Mouse (Mus musculus): Measurements from ENCODE around the gene Grcc10.

Gene Grcc10

DNA sequence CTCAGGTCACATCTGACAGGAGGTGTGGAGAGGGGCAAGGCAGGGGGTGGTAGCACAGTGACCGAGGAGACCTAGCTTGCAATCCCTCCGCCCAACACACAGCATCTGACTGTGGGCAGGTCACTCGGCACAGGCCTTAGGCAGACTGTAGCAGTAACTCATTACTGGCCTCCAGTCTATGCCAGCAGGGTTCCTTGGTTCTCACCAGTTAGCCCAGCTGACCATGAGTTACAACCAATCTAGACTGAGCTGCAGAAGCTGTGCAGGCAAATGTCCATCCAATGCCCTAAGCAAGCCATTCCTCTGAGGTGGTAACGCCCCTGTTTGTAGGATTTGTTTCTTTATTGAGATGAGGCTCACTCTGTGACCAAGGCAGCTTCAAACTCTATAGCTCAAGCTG lies 41.8 kb downstream of the Grcc10 start:
- DNase-seq (ENCODE audit: low spot score) = no peak

DNA sequence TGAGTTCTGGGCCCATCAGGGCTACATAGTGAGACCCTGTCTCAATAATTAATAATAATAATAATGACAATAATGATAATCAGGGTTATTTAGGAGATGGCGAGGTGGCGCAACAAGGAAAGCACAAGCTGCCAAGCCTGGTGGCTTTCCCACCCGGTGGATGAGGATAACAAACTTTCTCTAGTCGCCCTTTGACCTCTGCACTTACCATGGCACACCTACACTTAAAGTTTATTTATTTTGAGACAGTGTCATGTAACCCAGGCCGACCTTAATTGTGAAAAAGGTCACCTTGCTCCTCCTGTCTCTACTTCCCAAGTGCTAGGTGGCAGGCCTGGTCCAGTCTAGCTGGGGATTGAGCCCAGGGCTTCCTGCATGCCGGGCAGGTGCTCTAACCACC lies 42.4 kb downstream of the Grcc10 start:
- no peak for DNase-seq (ENCODE audit: low spot score)

DNA sequence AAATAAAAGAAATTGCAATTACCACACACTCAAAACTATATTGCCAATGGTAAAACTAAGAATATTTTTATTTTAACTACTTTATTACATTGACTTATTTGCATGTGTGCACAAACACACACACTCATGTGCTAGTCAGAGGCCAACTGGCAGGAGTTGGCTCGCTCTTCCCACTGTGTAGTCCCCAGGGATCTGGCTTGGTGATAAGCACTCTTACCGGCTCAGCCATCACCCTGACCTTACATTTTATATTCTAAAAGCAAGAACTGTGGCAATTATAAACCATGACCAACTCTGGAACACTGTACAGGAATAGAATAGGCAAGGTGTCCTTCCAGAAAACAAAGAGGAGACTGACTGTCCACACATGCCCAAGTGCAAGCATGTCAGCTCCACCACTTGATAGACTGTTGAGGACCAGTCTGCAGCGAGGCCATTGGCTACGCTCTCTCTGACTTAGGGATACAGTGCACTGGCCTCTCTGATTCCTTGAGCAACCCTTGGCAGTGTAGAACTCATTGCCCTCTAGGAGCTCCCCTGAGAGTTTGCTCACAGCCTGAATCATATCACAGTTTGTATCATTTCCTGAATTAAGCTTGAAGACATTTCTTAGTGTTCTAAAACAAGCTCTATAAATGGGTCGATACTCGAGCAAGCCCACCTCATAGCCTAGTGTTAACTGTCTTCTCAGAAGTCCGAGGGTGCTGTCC lies 44.6 kb downstream of the Grcc10 start:
- DNase-seq (ENCODE audit: low spot score) = no peak

- no peak for DNase-seq (ENCODE audit: low spot score)
Measured at GRCm38 (mm10) chr6:124694166-124694955, 46.8 kb downstream of the Grcc10 start.

DNA sequence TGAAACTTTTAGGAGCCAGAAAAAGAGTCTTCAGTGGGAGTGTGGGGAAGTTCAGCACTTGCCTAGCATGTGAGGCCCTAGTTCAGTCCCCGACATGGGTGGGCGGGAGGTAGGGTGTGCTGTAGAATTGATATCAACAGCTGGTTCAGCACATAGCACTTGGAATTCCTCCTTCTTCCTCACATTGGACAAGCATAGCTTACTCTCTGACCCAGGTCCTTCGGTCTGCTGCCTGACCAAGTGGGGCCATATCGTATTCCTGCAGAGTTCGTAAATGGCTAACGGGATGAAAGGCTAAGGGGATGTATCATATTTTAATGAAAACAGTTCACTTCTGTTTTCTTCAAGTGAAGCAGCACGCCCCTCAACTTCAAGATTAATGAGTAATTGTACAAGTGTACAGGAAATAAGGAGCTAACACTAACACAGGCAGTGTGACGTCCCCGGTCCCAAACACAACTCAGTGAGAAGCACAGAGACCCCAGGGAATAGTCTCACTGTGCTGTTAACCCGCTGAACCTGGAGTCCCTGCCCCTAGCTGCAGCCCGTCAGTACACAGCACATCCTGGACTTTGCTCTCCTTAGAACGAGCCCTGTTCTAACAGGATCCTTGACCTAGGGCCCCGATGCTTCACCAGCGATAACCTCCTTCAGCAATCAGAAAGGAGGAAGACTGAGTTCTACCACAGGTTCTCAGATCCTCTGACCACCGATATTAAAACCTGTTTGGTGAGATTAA lies 47.8 kb downstream of the Grcc10 start:
- no peak for DNase-seq (ENCODE audit: low spot score)

DNA sequence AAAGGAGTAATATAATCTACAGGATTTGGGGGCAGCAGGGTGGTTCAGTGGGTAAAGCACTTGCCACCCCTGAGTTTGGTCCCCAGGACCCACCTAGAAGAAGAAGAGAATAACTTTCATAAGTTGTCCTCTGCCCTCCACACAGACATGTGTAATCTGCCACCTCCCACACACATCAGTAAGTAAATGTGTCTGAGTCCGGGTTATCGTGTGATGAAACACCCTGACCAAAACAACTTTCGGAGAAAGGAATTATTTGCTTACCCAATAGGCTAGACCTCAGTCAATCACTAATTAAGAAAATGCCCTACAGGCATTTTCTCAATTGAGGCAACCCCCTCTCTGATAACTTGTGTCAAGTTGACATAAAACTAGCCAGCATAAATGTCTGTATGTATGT lies 50.7 kb downstream of the Grcc10 start:
- DNase-seq (ENCODE audit: low spot score) = no peak

Measured in ovary, postnatal 10 days (tissue).